Mouse (Mus musculus) heart, adult 8-10 months (tissue): ENCODE data around the gene Gm19345. TPM values are rescaled to one million over a fixed set of nuclear protein-coding genes. Genes with fewer than 3 reads are reported as not detected.
A peak's percentile ranks its signal among the peaks of the same experiment; 100 is the strongest.

Source experiments
- DNase-seq: peaks from one replicate; pipeline ENCODE4 v3.0.0; 2022; ENCODE audit warnings: low spot score
- total RNA-seq, 4 experiments: library from RNA; stranded (reverse); gene quantifications; 2 replicates each; pipeline ENCODE4 v1.2.4; 2022

Gene Gm19345
- total RNA-seq, result not detected

- DNase-seq, result no peak
Observed at GRCm38 (mm10) chr7:19851858-19852570, at the start of gene Gm19345. Gene Gm19345, plus strand, starts transcription at chr7:19852003.

GRCm38 (mm10) chr7:19802995-19803394 lies 48.8 kb upstream of the Gm19345 start:
- peak; percentile 72 for DNase-seq

- DNase-seq, result no peak
Observed at GRCm38 (mm10) chr7:19806356-19806969, 45.3 kb upstream of the Gm19345 start.

- no peak for DNase-seq
Observed at GRCm38 (mm10) chr7:19809369-19809768, 42.4 kb upstream of the Gm19345 start.

GRCm38 (mm10) chr7:19811114-19811513 lies 40.7 kb upstream of the Gm19345 start:
- DNase-seq, result no peak

- DNase-seq, result no peak
Observed at GRCm38 (mm10) chr7:19813161-19813560, 38.6 kb upstream of the Gm19345 start.

GRCm38 (mm10) chr7:19813579-19814122 lies 38.2 kb upstream of the Gm19345 start:
- no peak for DNase-seq

GRCm38 (mm10) chr7:19815296-19816223 lies 36.2 kb upstream of the Gm19345 start:
- no peak for DNase-seq

- DNase-seq, result peak; percentile 88
Observed at GRCm38 (mm10) chr7:19816224-19816771, 35.5 kb upstream of the Gm19345 start.

GRCm38 (mm10) chr7:19817382-19818105 lies 34.3 kb upstream of the Gm19345 start:
- DNase-seq, result peak; percentile 68

GRCm38 (mm10) chr7:19818440-19818839 lies 33.4 kb upstream of the Gm19345 start:
- DNase-seq, result no peak

- DNase-seq, result no peak
Observed at GRCm38 (mm10) chr7:19818875-19819274, 32.9 kb upstream of the Gm19345 start.

- no peak for DNase-seq
Observed at GRCm38 (mm10) chr7:19820347-19821048, 31.3 kb upstream of the Gm19345 start.

- DNase-seq, result no peak
Observed at GRCm38 (mm10) chr7:19821633-19822032, 30.2 kb upstream of the Gm19345 start.

GRCm38 (mm10) chr7:19822193-19822592 lies 29.6 kb upstream of the Gm19345 start:
- DNase-seq, result no peak

GRCm38 (mm10) chr7:19822604-19823058 lies 29.2 kb upstream of the Gm19345 start, which contains the start of gene Bcl3:
Gene Bcl3, minus strand, starts transcription at chr7:19822770.
- peak; percentile 79 for DNase-seq

GRCm38 (mm10) chr7:19823256-19824181 lies 28.3 kb upstream of the Gm19345 start:
- no peak for DNase-seq

GRCm38 (mm10) chr7:19824182-19824973 lies 27.4 kb upstream of the Gm19345 start:
- DNase-seq, result peak; percentile 88
